Mouse (Mus musculus): ENCODE data around the gene Gm17428. TPM values are rescaled to one million over a fixed set of nuclear protein-coding genes. Genes with fewer than 3 reads are reported as not detected.

Gene Gm17428
- polyA plus RNA-seq, 1 experiment = not detected

GRCm38 (mm10) chr14:54937361-54938182 lies 39.2 kb upstream of the Gm17428 start:
- H3K4me1 ChIP-seq (ENCODE audit: control insufficient read depth, insufficient read depth, low read length) = no peaks in the 10 kb centered on the region
- TF ChIP-seq POLR2A (IDR thresholded peaks at IDR 0.05; ENCODE audit: control insufficient read depth, low read depth, low read length) = no peak
- no peak for TF ChIP-seq CTCF (IDR thresholded peaks at IDR 0.05; ENCODE audit: control insufficient read depth, insufficient read depth, insufficient replicate concordance, low read depth, low read length)
- no peaks in the 10 kb centered on the region for H3K36me3 ChIP-seq (ENCODE audit: control insufficient read depth, insufficient read depth, low read length)
- no peaks in the 10 kb centered on the region for H3K27me3 ChIP-seq (ENCODE audit: control insufficient read depth, insufficient read depth, low read length)
- no peak overlapping the region for H3K4me3 ChIP-seq (ENCODE audit: control insufficient read depth, low read depth, low read length)
- no peak overlapping the region for H3K27ac ChIP-seq (ENCODE audit: control insufficient read depth, insufficient read depth, low read depth, low read length)

- TF ChIP-seq CTCF (IDR thresholded peaks at IDR 0.05; ENCODE audit: control insufficient read depth, insufficient read depth, insufficient replicate concordance, low read depth, low read length) = no peak
- no peak for TF ChIP-seq POLR2A (IDR thresholded peaks at IDR 0.05; ENCODE audit: control insufficient read depth, low read depth, low read length)
- Histone ChIP-seq H3K36me3 (ENCODE audit: control insufficient read depth, insufficient read depth, low read length) (no peaks in the 10 kb centered on the region), H3K4me1 (ENCODE audit: control insufficient read depth, insufficient read depth, low read length) (no peaks in the 10 kb centered on the region), H3K27ac (ENCODE audit: control insufficient read depth, insufficient read depth, low read depth, low read length) (no peak overlapping the region), H3K27me3 (ENCODE audit: control insufficient read depth, insufficient read depth, low read length) (no peaks in the 10 kb centered on the region), H3K4me3 (ENCODE audit: control insufficient read depth, low read depth, low read length) (no peak overlapping the region)
Observed at GRCm38 (mm10) chr14:54938431-54939219, 38.1 kb upstream of the Gm17428 start.

- Histone ChIP-seq H3K27me3 (ENCODE audit: control insufficient read depth, insufficient read depth, low read length) (no peaks in the 10 kb centered on the region), H3K36me3 (ENCODE audit: control insufficient read depth, insufficient read depth, low read length) (no peaks in the 10 kb centered on the region), H3K4me3 (ENCODE audit: control insufficient read depth, low read depth, low read length) (no peak overlapping the region), H3K4me1 (ENCODE audit: control insufficient read depth, insufficient read depth, low read length) (no peaks in the 10 kb centered on the region), H3K27ac (ENCODE audit: control insufficient read depth, insufficient read depth, low read depth, low read length) (no peak overlapping the region)
- peak; percentile 67; the same call in 1 of the 2 replicates for TF ChIP-seq CTCF (IDR thresholded peaks at IDR 0.05; ENCODE audit: control insufficient read depth, insufficient read depth, insufficient replicate concordance, low read depth, low read length)
- TF ChIP-seq POLR2A (IDR thresholded peaks at IDR 0.05; ENCODE audit: control insufficient read depth, low read depth, low read length) = no peak
Observed at GRCm38 (mm10) chr14:54939434-54940175, 37.1 kb upstream of the Gm17428 start.

GRCm38 (mm10) chr14:54940176-54940530 lies 36.6 kb upstream of the Gm17428 start:
- H3K4me3 ChIP-seq (ENCODE audit: control insufficient read depth, low read depth, low read length) = no peak overlapping the region
- no peaks in the 10 kb centered on the region for H3K36me3 ChIP-seq (ENCODE audit: control insufficient read depth, insufficient read depth, low read length)
- no peak for TF ChIP-seq CTCF (IDR thresholded peaks at IDR 0.05; ENCODE audit: control insufficient read depth, insufficient read depth, insufficient replicate concordance, low read depth, low read length)
- no peak for TF ChIP-seq POLR2A (IDR thresholded peaks at IDR 0.05; ENCODE audit: control insufficient read depth, low read depth, low read length)
- H3K4me1 ChIP-seq (ENCODE audit: control insufficient read depth, insufficient read depth, low read length) = no peaks in the 10 kb centered on the region
- no peaks in the 10 kb centered on the region for H3K27me3 ChIP-seq (ENCODE audit: control insufficient read depth, insufficient read depth, low read length)
- no peak overlapping the region for H3K27ac ChIP-seq (ENCODE audit: control insufficient read depth, insufficient read depth, low read depth, low read length)

- Histone ChIP-seq H3K27ac (ENCODE audit: control insufficient read depth, insufficient read depth, low read depth, low read length) (no peak overlapping the region), H3K27me3 (ENCODE audit: control insufficient read depth, insufficient read depth, low read length) (no peaks in the 10 kb centered on the region), H3K4me3 (ENCODE audit: control insufficient read depth, low read depth, low read length) (no peak overlapping the region), H3K36me3 (ENCODE audit: control insufficient read depth, insufficient read depth, low read length) (no peaks in the 10 kb centered on the region), H3K4me1 (ENCODE audit: control insufficient read depth, insufficient read depth, low read length) (no peaks in the 10 kb centered on the region)
- no peak for TF ChIP-seq POLR2A (IDR thresholded peaks at IDR 0.05; ENCODE audit: control insufficient read depth, low read depth, low read length)
- TF ChIP-seq CTCF (IDR thresholded peaks at IDR 0.05; ENCODE audit: control insufficient read depth, insufficient read depth, insufficient replicate concordance, low read depth, low read length) = no peak
Observed at GRCm38 (mm10) chr14:54941024-54941978, 35.4 kb upstream of the Gm17428 start.

- Histone ChIP-seq H3K4me1 (ENCODE audit: control insufficient read depth, insufficient read depth, low read length) (no peaks in the 10 kb centered on the region), H3K36me3 (ENCODE audit: control insufficient read depth, insufficient read depth, low read length) (no peaks in the 10 kb centered on the region), H3K4me3 (ENCODE audit: control insufficient read depth, low read depth, low read length) (no peak overlapping the region), H3K27me3 (ENCODE audit: control insufficient read depth, insufficient read depth, low read length) (no peaks in the 10 kb centered on the region), H3K27ac (ENCODE audit: control insufficient read depth, insufficient read depth, low read depth, low read length) (no peak overlapping the region)
- no peak for TF ChIP-seq POLR2A (IDR thresholded peaks at IDR 0.05; ENCODE audit: control insufficient read depth, low read depth, low read length)
- TF ChIP-seq CTCF (IDR thresholded peaks at IDR 0.05; ENCODE audit: control insufficient read depth, insufficient read depth, insufficient replicate concordance, low read depth, low read length) = no peak
Observed at GRCm38 (mm10) chr14:54942479-54942878, 34.3 kb upstream of the Gm17428 start.

Data from testis, adult 2 months (tissue).